Mouse (Mus musculus): ENCODE results near the gene Map3k21. TPM values are rescaled to one million over a fixed set of nuclear protein-coding genes. Genes with fewer than 3 reads are reported as not detected.

Gene Map3k21
- polyA plus RNA-seq, 1 experiment = not detected

DNA sequence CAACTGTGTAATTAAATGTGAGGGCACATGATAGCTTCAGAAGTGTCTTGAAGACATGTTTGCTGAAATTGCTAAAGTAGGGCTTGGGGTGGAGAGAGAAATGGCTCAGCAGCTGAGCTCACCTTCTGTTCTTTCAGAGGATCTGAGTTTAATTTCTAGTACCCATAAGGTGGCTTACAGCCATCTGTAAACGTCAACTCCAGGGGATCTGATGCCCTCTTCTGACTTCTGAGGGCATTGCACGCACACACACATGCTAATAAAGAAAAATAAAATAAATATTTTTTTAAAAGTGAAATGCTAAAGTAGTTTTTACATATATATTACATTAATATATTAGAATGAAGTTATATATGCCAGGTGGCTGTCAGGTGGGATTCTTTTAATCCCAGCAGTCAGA, 9.1 kb upstream of the Map3k21 start:
- Histone ChIP-seq H3K27ac (replicated peaks; ENCODE audit: low read depth, low read length) (no peak overlapping the region), H3K4me1 (ENCODE audit: control insufficient read depth, insufficient read depth, insufficient read length, low read length) (no peaks in the 10 kb centered on the region), H3K4me3 (ENCODE audit: insufficient read depth, low read depth, low read length) (no peak overlapping the region)

DNA sequence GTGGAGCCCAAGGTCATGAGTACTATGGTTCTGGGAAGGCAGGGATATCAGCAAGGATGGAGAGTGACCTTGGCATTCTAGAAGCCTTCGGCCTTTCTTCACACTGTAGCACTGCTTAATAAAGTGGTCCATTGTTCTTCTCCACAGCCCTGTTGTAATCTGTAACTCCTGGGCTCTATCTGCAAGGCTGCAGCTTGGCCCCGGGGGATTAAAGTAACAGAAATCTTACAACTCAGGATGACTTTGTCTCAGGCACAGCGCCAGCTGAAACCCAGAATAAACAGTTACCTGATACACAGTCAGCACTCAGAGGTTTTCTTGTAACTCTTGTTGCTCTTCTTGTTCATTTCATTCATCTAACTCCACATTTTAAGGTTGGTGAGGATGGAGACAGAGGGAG, 7.7 kb upstream of the Map3k21 start:
- no peaks in the 10 kb centered on the region for H3K4me1 ChIP-seq (ENCODE audit: control insufficient read depth, insufficient read depth, insufficient read length, low read length)
- no peak overlapping the region for H3K4me3 ChIP-seq (ENCODE audit: insufficient read depth, low read depth, low read length)
- H3K27ac ChIP-seq (replicated peaks; ENCODE audit: low read depth, low read length) = no peak overlapping the region

DNA sequence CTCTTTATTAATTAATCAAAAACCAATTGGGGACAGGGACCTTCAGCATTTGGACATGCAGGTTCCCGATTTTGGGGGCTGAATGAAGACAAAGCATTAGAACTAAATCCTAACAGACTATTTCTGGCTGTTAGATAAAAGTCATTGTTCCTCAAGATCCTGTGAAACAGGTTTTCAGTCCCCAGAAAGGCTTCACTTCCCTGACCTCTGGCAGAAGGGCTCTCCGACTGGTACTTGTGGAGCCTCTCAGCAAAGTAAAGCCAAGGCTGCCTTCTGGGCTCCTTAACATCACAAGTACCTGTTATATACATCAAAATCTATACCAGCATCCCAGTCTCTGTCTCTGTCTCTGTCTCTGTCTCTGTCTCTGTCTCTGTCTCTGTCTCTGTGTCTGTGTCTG, 4.9 kb upstream of the Map3k21 start:
- no peak overlapping the region for H3K4me3 ChIP-seq (ENCODE audit: insufficient read depth, low read depth, low read length)
- no peak overlapping the region for H3K27ac ChIP-seq (replicated peaks; ENCODE audit: low read depth, low read length)
- no peaks in the 10 kb centered on the region for H3K4me1 ChIP-seq (ENCODE audit: control insufficient read depth, insufficient read depth, insufficient read length, low read length)

DNA sequence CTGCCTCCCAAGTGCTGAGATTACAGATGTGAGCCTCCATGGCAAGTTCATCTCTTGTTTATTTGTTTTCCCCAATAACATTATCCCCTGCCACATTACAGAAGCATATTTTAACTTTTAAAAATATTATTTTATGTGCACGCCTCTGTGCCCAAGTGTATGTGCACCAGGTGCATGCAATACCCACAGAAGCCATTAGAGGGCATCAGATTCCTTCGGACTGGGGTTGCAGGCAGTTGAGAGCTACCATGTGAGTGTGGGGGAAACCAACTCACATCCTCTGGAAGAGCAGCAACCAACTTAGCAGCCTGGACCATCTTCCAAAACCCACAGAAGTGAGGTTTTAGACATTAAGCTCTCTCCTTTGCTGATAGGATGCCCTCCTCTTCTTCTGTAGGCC, 2.9 kb upstream of the Map3k21 start:
- Histone ChIP-seq H3K27ac (replicated peaks; ENCODE audit: low read depth, low read length) (no peak overlapping the region), H3K4me3 (ENCODE audit: insufficient read depth, low read depth, low read length) (no peak overlapping the region), H3K4me1 (ENCODE audit: control insufficient read depth, insufficient read depth, insufficient read length, low read length) (no peaks in the 10 kb centered on the region)

DNA sequence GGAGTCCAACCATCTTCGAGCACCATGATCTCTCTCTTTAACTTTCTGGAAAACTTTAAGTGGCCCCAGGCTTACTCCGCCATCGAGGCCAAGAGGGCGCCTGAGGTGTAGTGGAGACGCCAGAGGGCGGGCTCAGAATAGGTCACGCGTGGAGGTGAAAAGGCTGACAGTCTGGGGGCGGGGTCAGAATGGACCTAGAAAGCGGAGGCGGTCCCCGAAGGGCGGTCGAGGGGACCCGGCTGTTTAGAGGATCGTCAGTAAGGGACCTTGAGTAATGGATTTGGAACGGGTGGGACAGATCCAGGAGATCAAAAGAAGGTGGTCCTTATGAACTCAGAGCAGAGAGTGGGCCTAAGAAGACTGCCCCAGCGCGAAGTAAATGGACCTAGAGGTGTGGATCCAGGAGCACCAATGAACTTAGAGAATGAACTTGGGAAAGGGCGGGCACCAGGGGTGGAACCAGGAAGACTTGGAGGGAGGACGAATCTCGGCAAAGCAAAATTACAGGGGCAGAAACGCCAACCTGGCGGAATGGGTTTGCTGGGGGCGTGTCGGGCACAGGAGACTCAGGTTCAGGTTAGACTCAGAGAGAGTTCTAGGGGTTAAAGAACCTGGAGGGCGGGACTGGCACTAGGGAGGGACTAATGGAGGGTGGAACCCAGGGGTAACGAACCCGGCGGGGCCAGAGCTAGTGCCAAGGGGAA, 437 bp upstream of the Map3k21 start:
- Histone ChIP-seq H3K4me3 (ENCODE audit: insufficient read depth, low read depth, low read length) (peak overlapping the region; percentile 43), H3K27ac (replicated peaks; ENCODE audit: low read depth, low read length) (no peak overlapping the region), H3K4me1 (ENCODE audit: control insufficient read depth, insufficient read depth, insufficient read length, low read length) (no peaks in the 10 kb centered on the region)

DNA sequence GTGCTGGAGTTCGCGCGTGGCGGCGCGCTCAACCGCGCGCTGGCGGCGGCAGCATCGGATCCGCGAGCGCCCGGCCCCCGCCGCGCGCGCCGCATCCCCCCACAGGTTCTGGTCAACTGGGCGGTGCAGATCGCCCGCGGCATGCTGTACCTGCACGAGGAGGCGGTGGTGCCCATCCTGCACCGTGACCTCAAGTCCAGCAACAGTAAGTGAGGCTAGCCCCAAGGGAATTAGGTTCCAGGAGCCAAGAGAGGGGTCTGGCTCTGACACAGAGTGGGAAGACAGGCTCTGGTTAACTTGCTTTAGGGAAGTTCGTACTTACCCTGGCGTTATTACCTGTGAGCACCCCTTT, 955 bp downstream of the Map3k21 start:
- H3K27ac ChIP-seq (replicated peaks; ENCODE audit: low read depth, low read length) = no peak overlapping the region
- no peaks in the 10 kb centered on the region for H3K4me1 ChIP-seq (ENCODE audit: control insufficient read depth, insufficient read depth, insufficient read length, low read length)
- H3K4me3 ChIP-seq (ENCODE audit: insufficient read depth, low read depth, low read length) = peak overlapping the region; percentile 43

DNA sequence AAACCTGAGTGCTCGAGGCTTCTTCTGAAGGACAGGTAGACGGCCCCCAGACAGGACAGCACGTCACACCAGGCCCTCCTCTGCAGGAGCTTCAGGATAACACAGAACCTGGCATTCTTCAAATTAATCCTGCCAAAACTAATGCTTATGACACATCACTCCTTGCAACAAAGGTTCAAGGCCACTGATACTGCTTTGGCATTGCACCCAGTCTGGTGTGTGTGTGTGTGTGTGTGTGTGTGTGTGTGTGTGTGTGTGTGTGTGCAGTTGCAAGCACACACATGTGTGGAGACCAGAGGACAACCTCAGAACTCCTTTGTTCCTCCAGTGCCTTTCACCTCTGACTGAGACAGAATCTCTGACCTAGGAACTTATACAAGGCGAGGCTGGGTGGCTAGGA, 3.0 kb downstream of the Map3k21 start:
- Histone ChIP-seq H3K4me1 (ENCODE audit: control insufficient read depth, insufficient read depth, insufficient read length, low read length) (no peaks in the 10 kb centered on the region), H3K4me3 (ENCODE audit: insufficient read depth, low read depth, low read length) (no peak overlapping the region), H3K27ac (replicated peaks; ENCODE audit: low read depth, low read length) (no peak overlapping the region)

DNA sequence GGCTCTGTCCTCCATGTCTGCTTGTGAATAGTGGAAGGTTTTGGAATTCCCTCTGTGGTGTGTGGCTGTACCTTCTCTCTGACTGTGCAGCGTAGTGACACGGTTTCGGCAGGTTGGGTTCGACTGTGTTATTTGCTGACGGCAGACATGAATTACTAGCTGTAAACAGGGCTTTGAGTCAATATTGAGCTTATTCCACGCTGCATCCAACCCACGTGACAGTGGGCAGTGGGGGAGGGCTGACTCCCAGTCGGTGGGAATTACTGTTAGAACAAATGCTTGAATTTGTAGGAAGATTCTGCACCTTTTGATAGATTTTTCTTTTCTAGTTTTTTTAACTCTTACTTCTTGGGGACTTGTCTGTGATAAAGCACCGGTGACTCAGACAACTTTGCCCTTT, 4.1 kb downstream of the Map3k21 start:
- H3K4me3 ChIP-seq (ENCODE audit: insufficient read depth, low read depth, low read length) = no peak overlapping the region
- H3K4me1 ChIP-seq (ENCODE audit: control insufficient read depth, insufficient read depth, insufficient read length, low read length) = no peaks in the 10 kb centered on the region
- H3K27ac ChIP-seq (replicated peaks; ENCODE audit: low read depth, low read length) = no peak overlapping the region

DNA sequence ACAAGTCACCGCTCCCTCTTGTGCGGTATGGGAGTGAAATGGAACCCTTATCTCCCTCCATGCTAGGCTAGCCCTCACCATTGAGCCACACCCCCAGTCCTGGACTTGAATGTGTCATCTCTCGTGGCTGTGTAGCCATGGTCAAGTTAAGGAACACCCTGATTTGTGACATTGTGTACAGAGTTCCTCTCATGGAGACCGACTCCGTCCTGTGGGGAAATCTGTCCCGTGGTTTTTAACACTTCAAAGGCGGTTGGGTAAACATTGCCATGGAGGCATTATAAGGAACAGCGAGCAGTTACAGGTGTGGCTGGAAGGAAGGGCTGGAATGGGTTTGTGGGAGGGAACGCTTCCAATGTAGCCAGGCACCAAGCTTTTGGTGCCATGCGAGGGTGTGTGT, 6.8 kb downstream of the Map3k21 start:
- no peaks in the 10 kb centered on the region for H3K4me1 ChIP-seq (ENCODE audit: control insufficient read depth, insufficient read depth, insufficient read length, low read length)
- no peak overlapping the region for H3K4me3 ChIP-seq (ENCODE audit: insufficient read depth, low read depth, low read length)

DNA sequence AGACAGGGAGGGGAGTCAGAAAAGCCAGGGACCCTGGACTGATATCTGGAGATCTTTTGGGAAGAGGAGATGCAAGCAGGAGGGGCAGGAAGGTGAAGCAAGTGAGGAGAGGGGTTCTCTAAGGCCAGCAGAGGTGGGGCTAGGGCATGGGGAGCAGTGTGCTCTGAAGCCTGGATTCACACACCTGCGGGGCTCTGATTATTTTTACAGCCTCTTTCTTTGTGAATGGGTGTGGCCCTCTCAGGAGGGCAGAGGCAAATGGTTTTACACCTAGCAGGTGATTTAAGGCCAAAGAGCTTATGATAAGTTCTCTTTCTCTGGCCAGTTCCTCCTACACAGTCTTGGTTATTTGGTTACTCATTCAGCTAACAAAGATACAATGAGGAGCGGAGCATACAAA, 8.5 kb downstream of the Map3k21 start:
- Histone ChIP-seq H3K4me3 (ENCODE audit: insufficient read depth, low read depth, low read length) (no peak overlapping the region), H3K4me1 (ENCODE audit: control insufficient read depth, insufficient read depth, insufficient read length, low read length) (no peaks in the 10 kb centered on the region), H3K27ac (replicated peaks; ENCODE audit: low read depth, low read length) (no peak overlapping the region)

More for the DNA sequence above, 6.8 kb downstream of the Map3k21 start:
- H3K27ac ChIP-seq (replicated peaks; ENCODE audit: low read depth, low read length) = no peak overlapping the region

DNA sequence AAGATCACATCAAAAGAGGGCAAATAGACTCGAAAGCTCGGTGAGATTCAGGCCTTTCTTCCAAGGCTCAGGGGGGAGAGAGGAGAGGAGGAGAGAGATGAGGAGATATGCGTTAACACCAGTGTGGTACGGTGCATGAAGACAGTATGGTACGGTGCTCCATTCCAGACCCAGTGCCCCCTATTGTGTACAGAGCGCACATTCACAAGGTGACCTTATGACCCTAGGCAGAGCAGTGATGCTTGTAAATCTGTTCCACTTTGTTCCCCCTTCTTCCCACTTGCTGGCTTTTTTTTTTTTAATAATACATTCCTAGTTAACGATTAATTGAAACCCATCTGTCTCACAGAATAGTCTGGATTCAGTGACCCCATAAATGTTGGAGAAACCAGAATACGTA, 9.3 kb downstream of the Map3k21 start:
- no peaks in the 10 kb centered on the region for H3K4me1 ChIP-seq (ENCODE audit: control insufficient read depth, insufficient read depth, insufficient read length, low read length)
- no peak overlapping the region for H3K4me3 ChIP-seq (ENCODE audit: insufficient read depth, low read depth, low read length)
- no peak overlapping the region for H3K27ac ChIP-seq (replicated peaks; ENCODE audit: low read depth, low read length)

DNA sequence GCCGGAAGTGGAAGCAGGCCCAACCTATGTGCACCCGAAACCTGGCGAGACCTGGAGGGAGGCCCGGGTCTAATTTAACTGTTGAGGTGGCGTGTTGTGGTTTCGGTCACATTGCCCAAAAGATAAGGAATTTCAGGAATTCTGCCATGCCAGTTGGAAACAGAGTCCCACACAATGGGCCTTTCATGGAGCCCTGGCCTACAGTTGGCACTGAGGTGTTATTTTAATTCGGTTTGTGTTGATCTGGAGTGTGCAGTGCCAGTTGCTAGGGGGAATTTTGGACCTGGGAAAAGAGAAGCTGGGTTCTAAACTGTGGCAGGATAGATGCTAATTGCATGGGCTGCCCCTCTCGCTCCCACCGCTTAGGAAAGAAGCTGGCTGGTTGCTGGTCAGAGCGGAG, 10.0 kb downstream of the Map3k21 start:
- no peaks in the 10 kb centered on the region for H3K4me1 ChIP-seq (ENCODE audit: control insufficient read depth, insufficient read depth, insufficient read length, low read length)
- H3K27ac ChIP-seq (replicated peaks; ENCODE audit: low read depth, low read length) = no peak overlapping the region
- H3K4me3 ChIP-seq (ENCODE audit: insufficient read depth, low read depth, low read length) = no peak overlapping the region

DNA sequence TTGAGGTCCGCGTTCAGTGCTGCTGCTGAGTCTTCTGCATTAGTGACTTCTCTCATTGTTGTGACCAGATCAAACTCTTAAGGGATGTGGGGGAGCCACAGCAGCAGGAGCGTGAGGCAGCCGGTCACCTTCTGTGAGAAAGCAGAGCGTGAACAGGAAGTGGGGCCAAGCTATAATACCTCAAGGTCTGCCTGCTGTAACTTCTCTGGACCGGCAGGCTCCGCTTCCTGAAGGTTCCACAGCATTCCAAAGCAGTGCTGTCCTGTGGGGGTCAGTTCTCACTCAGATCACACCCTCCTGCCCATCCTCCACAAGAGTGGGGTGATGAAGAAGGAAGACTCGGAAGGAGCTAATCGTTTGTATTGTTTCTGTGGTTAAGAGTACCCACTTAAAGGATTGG, 10.5 kb downstream of the Map3k21 start:
- Histone ChIP-seq H3K4me3 (ENCODE audit: insufficient read depth, low read depth, low read length) (no peak overlapping the region), H3K4me1 (ENCODE audit: control insufficient read depth, insufficient read depth, insufficient read length, low read length) (no peaks in the 10 kb centered on the region), H3K27ac (replicated peaks; ENCODE audit: low read depth, low read length) (no peak overlapping the region)

DNA sequence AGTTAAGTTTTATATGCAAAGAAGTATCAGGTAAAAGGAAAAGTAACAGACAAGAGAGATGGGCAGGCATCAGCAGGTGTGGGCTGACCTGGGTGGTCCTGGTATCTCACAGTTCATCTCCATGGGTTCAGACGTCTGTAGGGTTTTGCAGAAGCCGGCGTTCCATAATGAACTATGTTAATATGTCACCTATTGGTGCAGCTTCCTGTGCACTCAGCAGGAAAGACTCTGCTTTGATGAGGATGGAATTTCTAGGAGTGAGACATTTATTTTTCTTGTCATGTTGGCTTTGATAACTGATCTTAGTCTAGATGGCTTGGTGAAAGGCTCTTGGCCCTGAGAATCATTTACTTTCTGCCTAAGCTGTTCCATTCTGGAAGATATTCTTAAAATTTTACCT, 12.1 kb downstream of the Map3k21 start:
- no peak overlapping the region for H3K4me3 ChIP-seq (ENCODE audit: insufficient read depth, low read depth, low read length)
- no peaks in the 10 kb centered on the region for H3K4me1 ChIP-seq (ENCODE audit: control insufficient read depth, insufficient read depth, insufficient read length, low read length)
- no peak overlapping the region for H3K27ac ChIP-seq (replicated peaks; ENCODE audit: low read depth, low read length)

DNA sequence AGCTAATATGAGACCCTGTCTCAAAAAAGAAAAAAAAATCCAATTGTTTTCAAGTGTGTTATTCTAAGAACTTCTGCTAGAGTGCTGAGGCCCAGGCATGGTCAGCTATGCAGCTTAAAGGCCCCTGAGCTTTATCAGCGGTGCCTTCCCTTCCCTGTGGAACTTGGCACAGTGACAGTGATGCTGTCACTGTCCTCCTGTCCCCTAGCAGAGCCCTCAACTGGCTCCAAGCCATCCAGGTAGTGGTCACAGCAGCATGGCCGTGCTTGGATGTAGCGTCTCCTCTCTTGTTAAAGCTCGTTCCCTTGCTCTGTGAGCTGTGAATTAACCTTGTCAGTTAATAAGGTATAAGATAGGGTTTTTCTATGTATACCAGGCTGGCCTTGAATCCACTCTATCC, 16.4 kb downstream of the Map3k21 start:
- Histone ChIP-seq H3K4me1 (ENCODE audit: control insufficient read depth, insufficient read depth, insufficient read length, low read length) (no peaks in the 10 kb centered on the region), H3K27ac (replicated peaks; ENCODE audit: low read depth, low read length) (no peak overlapping the region), H3K4me3 (ENCODE audit: insufficient read depth, low read depth, low read length) (no peak overlapping the region)

DNA sequence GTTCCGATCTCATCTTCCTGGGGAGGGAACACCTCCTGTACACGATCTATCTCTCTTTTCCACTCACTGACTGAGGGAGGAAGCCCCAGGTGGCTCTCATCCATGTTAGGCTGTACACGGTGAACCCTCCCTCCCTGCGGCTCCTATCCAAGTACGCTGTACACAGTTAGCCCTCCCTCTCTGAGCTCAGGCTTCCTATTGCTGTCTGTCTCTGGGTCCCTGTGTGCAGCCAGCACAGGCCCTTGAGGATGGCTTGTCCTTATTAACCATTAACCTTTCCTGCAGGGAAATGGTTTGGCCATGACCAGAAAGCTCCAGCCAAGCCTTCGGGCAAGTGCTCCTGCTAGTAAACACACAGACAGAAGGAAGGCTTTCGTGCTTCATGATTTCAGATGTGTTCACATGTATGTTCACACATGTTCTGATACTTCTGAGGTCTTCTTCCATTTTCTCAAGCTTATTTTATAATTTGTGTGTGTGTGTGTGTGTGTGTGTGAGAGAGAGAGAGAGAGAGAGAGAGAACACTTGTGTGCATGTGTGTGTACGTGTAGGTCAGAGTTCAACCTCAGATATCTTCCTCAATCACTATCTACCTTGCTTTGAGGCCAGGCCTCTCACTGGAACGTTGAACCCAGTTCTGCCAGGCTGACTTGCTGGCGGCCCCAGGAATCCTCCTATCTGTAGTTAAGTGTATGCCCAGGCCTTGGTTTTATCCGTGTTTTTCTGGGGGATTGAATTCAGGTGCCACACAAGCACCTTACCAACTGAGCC, 20.2 kb downstream of the Map3k21 start:
- Histone ChIP-seq H3K4me3 (ENCODE audit: insufficient read depth, low read depth, low read length) (no peak overlapping the region), H3K27ac (replicated peaks; ENCODE audit: low read depth, low read length) (no peak overlapping the region), H3K4me1 (ENCODE audit: control insufficient read depth, insufficient read depth, insufficient read length, low read length) (no peaks in the 10 kb centered on the region)
